Mouse (Mus musculus): ENCODE results near the gene Hacd2. TPM values are rescaled to one million over a fixed set of nuclear protein-coding genes. Genes with fewer than 3 reads are reported as not detected.

The Hacd2 gene
- polyA plus RNA-seq, 1 experiment, result 87.6 TPM

DNA sequence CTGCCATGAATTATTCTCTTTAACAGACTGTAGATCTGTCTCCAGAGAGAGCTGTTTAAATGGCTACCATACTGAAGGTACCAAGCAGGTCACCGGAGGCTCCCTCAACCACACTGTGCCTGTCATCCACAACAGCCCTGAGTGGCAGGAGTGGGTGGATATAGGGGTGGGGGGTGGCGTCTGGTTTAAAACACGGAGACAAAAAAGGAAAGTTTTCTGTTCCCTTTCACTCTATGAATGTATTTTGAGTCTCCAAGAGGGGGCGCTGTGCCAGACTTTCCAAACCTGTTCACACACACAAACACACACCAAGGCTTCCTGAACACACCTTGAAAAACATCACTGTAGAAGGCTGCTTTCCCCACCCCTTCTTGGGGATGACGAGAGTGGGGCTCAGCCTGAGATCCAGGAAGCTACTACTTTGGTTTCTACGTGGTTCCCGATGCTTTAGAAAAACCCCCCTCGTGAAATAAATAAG is 89.0 kb downstream of the Hacd2 start:
- no peaks in the 10 kb centered on the region for H3K4me1 ChIP-seq (ENCODE audit: control insufficient read depth, insufficient read depth, low read length)
- TF ChIP-seq POLR2A (IDR thresholded peaks at IDR 0.05; ENCODE audit: insufficient read depth, low read length) (no peak), EP300 (IDR thresholded peaks at IDR 0.05; ENCODE audit: insufficient read depth, low read depth, low read length) (no peak), CTCF (IDR thresholded peaks at IDR 0.05; ENCODE audit: low read depth, low read length) (no peak)
- H3K9ac ChIP-seq (ENCODE audit: low read depth, poor library complexity, severe bottlenecking), result no peak overlapping the region

DNA sequence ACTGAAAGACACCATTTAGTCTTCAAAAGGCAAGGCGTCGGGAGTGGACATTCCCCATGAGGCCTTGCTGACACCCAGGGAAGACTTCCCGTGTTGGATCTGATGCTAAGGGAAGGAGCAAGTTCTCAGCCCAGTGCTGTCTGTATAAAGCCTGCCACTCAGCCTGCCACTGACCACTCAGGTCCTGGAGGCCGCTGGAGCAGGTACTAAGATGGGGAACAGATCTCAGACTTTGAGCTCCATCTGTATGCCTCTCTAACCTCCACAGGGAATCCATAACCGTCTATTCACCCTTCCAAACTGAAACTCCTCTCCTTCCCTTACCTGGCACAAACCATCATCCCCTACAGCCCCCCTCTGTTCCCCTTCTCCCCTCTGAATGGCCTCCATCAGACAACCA is 91.3 kb downstream of the Hacd2 start:
- Histone ChIP-seq H3K9ac (ENCODE audit: low read depth, poor library complexity, severe bottlenecking) (no peak overlapping the region), H3K27ac (ENCODE audit: insufficient read depth, low read length) (no peak overlapping the region), H3K4me3 (ENCODE audit: low read depth, low read length) (no peak overlapping the region), H3K9me3 (replicated peaks; ENCODE audit: control insufficient read depth, insufficient read depth, low read length, poor library complexity, severe bottlenecking) (no peaks in the 10 kb centered on the region), H3K4me1 (ENCODE audit: control insufficient read depth, insufficient read depth, low read length) (no peaks in the 10 kb centered on the region), H3K27me3 (ENCODE audit: control insufficient read depth, insufficient read depth, low read length, poor library complexity, severe bottlenecking) (no peaks in the 10 kb centered on the region), H3K36me3 (ENCODE audit: control insufficient read depth, insufficient read depth, low read length, poor library complexity, severe bottlenecking) (no peaks in the 10 kb centered on the region)
- TF ChIP-seq EP300 (IDR thresholded peaks at IDR 0.05; ENCODE audit: insufficient read depth, low read depth, low read length) (no peak), POLR2A (IDR thresholded peaks at IDR 0.05; ENCODE audit: insufficient read depth, low read length) (no peak), CTCF (IDR thresholded peaks at IDR 0.05; ENCODE audit: low read depth, low read length) (no peak)

More for the DNA sequence above, 89.0 kb downstream of the Hacd2 start:
- Histone ChIP-seq H3K27me3 (ENCODE audit: control insufficient read depth, insufficient read depth, low read length, poor library complexity, severe bottlenecking) (no peaks in the 10 kb centered on the region), H3K27ac (ENCODE audit: insufficient read depth, low read length) (no peak overlapping the region), H3K9me3 (replicated peaks; ENCODE audit: control insufficient read depth, insufficient read depth, low read length, poor library complexity, severe bottlenecking) (no peaks in the 10 kb centered on the region), H3K4me3 (ENCODE audit: low read depth, low read length) (no peak overlapping the region), H3K36me3 (ENCODE audit: control insufficient read depth, insufficient read depth, low read length, poor library complexity, severe bottlenecking) (no peaks in the 10 kb centered on the region)

DNA sequence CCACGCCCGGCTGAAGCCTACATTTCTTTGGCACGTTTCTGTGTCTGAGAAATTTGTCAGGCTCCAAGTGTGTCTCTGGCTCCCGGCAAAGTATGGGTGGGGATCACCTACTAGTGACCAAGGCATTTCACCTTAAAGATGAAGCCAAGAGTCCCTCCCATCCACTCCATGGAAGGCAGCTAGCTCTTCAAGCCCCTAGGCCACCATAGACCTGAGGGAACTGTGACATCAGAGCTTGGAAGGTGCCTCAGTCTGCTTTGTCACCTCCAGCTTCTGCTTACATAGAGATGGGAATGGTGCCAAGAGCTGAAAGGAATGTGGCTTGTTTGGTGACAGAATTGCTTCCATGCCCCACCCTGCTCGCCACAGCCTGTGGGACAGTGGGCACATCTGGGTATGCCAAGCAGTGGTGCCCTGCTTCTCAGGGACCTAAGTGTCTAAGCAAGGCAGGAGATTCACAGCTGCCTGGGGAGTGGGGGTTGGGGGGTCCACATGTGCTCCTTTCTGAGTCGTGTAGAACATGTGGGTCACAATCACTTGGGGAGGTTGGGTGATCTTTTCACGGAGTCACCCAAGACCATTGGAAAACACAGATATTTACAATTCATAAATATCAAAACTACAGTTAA is 94.2 kb downstream of the Hacd2 start:
- no peak overlapping the region for H3K27ac ChIP-seq (ENCODE audit: insufficient read depth, low read length)
- no peak for TF ChIP-seq POLR2A (IDR thresholded peaks at IDR 0.05; ENCODE audit: insufficient read depth, low read length)
- TF ChIP-seq EP300 (IDR thresholded peaks at IDR 0.05; ENCODE audit: insufficient read depth, low read depth, low read length), result no peak
- no peak for TF ChIP-seq CTCF (IDR thresholded peaks at IDR 0.05; ENCODE audit: low read depth, low read length)
- no peaks in the 10 kb centered on the region for H3K9me3 ChIP-seq (replicated peaks; ENCODE audit: control insufficient read depth, insufficient read depth, low read length, poor library complexity, severe bottlenecking)
- H3K4me1 ChIP-seq (ENCODE audit: control insufficient read depth, insufficient read depth, low read length), result no peaks in the 10 kb centered on the region
- no peaks in the 10 kb centered on the region for H3K36me3 ChIP-seq (ENCODE audit: control insufficient read depth, insufficient read depth, low read length, poor library complexity, severe bottlenecking)
- no peaks in the 10 kb centered on the region for H3K27me3 ChIP-seq (ENCODE audit: control insufficient read depth, insufficient read depth, low read length, poor library complexity, severe bottlenecking)
- H3K4me3 ChIP-seq (ENCODE audit: low read depth, low read length), result no peak overlapping the region
- no peak overlapping the region for H3K9ac ChIP-seq (ENCODE audit: low read depth, poor library complexity, severe bottlenecking)

DNA sequence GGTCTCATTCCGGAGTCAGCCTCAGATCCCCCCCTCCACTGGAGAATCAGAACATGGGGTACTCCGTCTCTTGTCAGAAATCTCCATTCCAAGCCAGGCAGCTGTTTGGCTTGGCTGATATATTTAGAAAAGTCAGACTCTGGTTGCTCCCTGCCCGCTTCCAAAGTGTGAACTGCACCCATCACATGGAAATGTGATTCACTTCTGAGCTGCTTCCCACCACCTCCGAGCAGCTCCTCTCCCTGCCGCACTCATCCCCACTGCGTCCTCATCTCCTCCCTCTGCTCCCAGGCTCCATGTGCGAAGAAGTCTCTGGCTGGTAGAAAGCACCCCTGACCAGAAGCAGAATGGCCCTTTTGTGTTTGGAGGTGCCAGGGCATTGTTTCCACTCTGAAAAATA is 95.2 kb downstream of the Hacd2 start:
- Histone ChIP-seq H3K27me3 (ENCODE audit: control insufficient read depth, insufficient read depth, low read length, poor library complexity, severe bottlenecking) (no peaks in the 10 kb centered on the region), H3K9ac (ENCODE audit: low read depth, poor library complexity, severe bottlenecking) (no peak overlapping the region), H3K9me3 (replicated peaks; ENCODE audit: control insufficient read depth, insufficient read depth, low read length, poor library complexity, severe bottlenecking) (no peaks in the 10 kb centered on the region), H3K36me3 (ENCODE audit: control insufficient read depth, insufficient read depth, low read length, poor library complexity, severe bottlenecking) (no peaks in the 10 kb centered on the region), H3K4me1 (ENCODE audit: control insufficient read depth, insufficient read depth, low read length) (no peaks in the 10 kb centered on the region), H3K4me3 (ENCODE audit: low read depth, low read length) (no peak overlapping the region), H3K27ac (ENCODE audit: insufficient read depth, low read length) (no peak overlapping the region)
- TF ChIP-seq CTCF (IDR thresholded peaks at IDR 0.05; ENCODE audit: low read depth, low read length), result no peak
- TF ChIP-seq POLR2A (IDR thresholded peaks at IDR 0.05; ENCODE audit: insufficient read depth, low read length), result no peak
- no peak for TF ChIP-seq EP300 (IDR thresholded peaks at IDR 0.05; ENCODE audit: insufficient read depth, low read depth, low read length)

DNA sequence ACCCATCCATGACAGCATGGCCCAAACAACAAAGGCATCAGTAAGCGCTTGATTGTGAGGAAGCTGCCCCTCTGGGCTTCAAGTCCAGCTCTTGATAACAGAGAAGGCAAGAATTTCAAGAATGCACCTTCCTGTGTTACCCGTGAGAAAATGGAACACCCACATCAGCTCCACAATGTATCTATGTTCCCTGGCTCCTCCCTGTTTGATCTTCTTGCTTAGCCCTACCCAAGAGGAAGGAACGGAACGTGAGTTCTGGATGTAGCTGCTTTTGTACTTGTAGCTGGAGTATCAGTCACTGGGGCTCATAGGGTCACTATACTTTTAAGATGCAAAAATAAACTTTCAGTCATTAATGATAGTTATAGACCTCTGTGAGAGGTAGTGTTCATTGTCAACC is 98.4 kb downstream of the Hacd2 start:
- Histone ChIP-seq H3K4me1 (ENCODE audit: control insufficient read depth, insufficient read depth, low read length) (no peaks in the 10 kb centered on the region), H3K27ac (ENCODE audit: insufficient read depth, low read length) (no peak overlapping the region), H3K9me3 (replicated peaks; ENCODE audit: control insufficient read depth, insufficient read depth, low read length, poor library complexity, severe bottlenecking) (no peaks in the 10 kb centered on the region), H3K36me3 (ENCODE audit: control insufficient read depth, insufficient read depth, low read length, poor library complexity, severe bottlenecking) (no peaks in the 10 kb centered on the region), H3K4me3 (ENCODE audit: low read depth, low read length) (no peak overlapping the region), H3K27me3 (ENCODE audit: control insufficient read depth, insufficient read depth, low read length, poor library complexity, severe bottlenecking) (no peaks in the 10 kb centered on the region), H3K9ac (ENCODE audit: low read depth, poor library complexity, severe bottlenecking) (no peak overlapping the region)
- TF ChIP-seq EP300 (IDR thresholded peaks at IDR 0.05; ENCODE audit: insufficient read depth, low read depth, low read length), result no peak
- no peak for TF ChIP-seq CTCF (IDR thresholded peaks at IDR 0.05; ENCODE audit: low read depth, low read length)
- no peak for TF ChIP-seq POLR2A (IDR thresholded peaks at IDR 0.05; ENCODE audit: insufficient read depth, low read length)

DNA sequence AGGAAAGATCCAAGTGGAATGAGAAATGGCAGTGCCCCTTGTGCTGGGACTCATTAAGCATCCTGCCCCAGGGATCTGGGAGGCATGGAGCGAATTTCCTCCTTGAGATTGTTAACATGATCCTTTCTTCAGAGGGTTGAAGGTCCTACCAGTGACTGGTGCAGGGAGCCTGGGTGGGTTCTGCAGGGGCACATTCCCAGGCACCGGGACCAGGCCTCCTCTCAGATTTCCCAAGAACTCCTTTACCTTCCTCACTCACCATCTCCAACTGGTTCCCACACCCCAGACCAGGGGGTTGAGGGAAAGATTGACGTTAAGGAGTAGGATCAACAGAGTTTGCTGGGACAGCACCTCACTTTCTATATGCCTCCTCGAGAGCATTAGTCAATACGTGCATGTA is 105.0 kb downstream of the Hacd2 start:
- Histone ChIP-seq H3K9me3 (replicated peaks; ENCODE audit: control insufficient read depth, insufficient read depth, low read length, poor library complexity, severe bottlenecking) (no peaks in the 10 kb centered on the region), H3K4me1 (ENCODE audit: control insufficient read depth, insufficient read depth, low read length) (no peaks in the 10 kb centered on the region), H3K9ac (ENCODE audit: low read depth, poor library complexity, severe bottlenecking) (no peak overlapping the region), H3K36me3 (ENCODE audit: control insufficient read depth, insufficient read depth, low read length, poor library complexity, severe bottlenecking) (no peaks in the 10 kb centered on the region), H3K4me3 (ENCODE audit: low read depth, low read length) (no peak overlapping the region), H3K27me3 (ENCODE audit: control insufficient read depth, insufficient read depth, low read length, poor library complexity, severe bottlenecking) (no peaks in the 10 kb centered on the region), H3K27ac (ENCODE audit: insufficient read depth, low read length) (no peak overlapping the region)
- TF ChIP-seq POLR2A (IDR thresholded peaks at IDR 0.05; ENCODE audit: insufficient read depth, low read length) (no peak), CTCF (IDR thresholded peaks at IDR 0.05; ENCODE audit: low read depth, low read length) (no peak), EP300 (IDR thresholded peaks at IDR 0.05; ENCODE audit: insufficient read depth, low read depth, low read length) (no peak)

Measured in ES-Bruce4 (cell line).